In genomic region chr1:150164890-150165596, GRCm38 (mm10) we compare ENCODE assay signal across 8 mouse cellular contexts.
A peak's percentile ranks its signal among the peaks of the same experiment; 100 is the strongest.
DNase-seq lines count a peak whose midpoint lies in the region; ATAC-seq and TF ChIP-seq lines count a peak whose summit lies in the region.

No protein-coding gene starts in this region.

- H3K9ac ChIP-seq in limb, embryonic 13.5 days = no peak overlapping the region

- no peaks in the 10 kb centered on the region for H3K36me3 ChIP-seq in limb, embryonic 13.5 days
- H3K36me3 ChIP-seq in myocyte (ENCODE audit: control insufficient read depth, insufficient read depth) = no peaks in the 10 kb centered on the region

- intact Hi-C loops in gastrocnemius, adult 2 months (cut with DNase I) = no loop called here

- peak; percentile 91 for ATAC-seq in limb, embryonic 13.5 days (ENCODE audit: low FRiP score, low read depth)

- TF ChIP-seq CTCF in gastrocnemius, adult 2 months (IDR thresholded peaks at IDR 0.05) = no peak

- peak overlapping the region; percentile 52 for H3K4me2 ChIP-seq in limb, embryonic 13.5 days (replicated peaks)
- peak overlapping the region; percentile 88 for H3K4me2 ChIP-seq in myocyte (ENCODE audit: low read depth)

- no peaks in the 10 kb centered on the region for H3K9me3 ChIP-seq in limb, embryonic 13.5 days

- no peak for TF ChIP-seq POLR2A in myocyte (IDR thresholded peaks at IDR 0.05; ENCODE audit: insufficient read length, low read depth)

- no peak overlapping the region for H3ac ChIP-seq in myocyte (ENCODE audit: control insufficient read depth, insufficient read length)

- no peaks in the 10 kb centered on the region for H3K27me3 ChIP-seq in limb, embryonic 13.5 days
- no peaks in the 10 kb centered on the region for H3K27me3 ChIP-seq in myocyte (ENCODE audit: control insufficient read depth, insufficient read depth, insufficient read length)

- DNase-seq in gastrocnemius, adult 2 months = peak; percentile 26
- no peak for DNase-seq in gastrocnemius, adult 8-10 months (ENCODE audit: low spot score in 2 of 2)
- peak; percentile 87 for DNase-seq in 3T3-L1 (ENCODE audit: low read depth, low spot score)
- no peak for DNase-seq in left cerebral cortex, adult 18-20 months (ENCODE audit: low spot score in 2 of 2)
- DNase-seq in cerebellum, postnatal 25 days = no peak

- no peaks in the 10 kb centered on the region for H3K79me2 ChIP-seq in myocyte (ENCODE audit: control insufficient read depth, insufficient read depth)

- WGBS in limb, embryonic 13.5 days = 32% methylated on average over 17 of the region's 17 CpGs

- peak overlapping the region; percentile 75 for H3K27ac ChIP-seq in gastrocnemius, adult 2 months
- no peak overlapping the region for H3K27ac ChIP-seq in brown adipose tissue, adult 24 weeks (replicated peaks; ENCODE audit: low read depth, low read length)
- H3K27ac ChIP-seq in limb, embryonic 13.5 days = peak overlapping the region; percentile 66

- no peaks in the 10 kb centered on the region for H3K4me1 ChIP-seq in brown adipose tissue, adult 24 weeks (ENCODE audit: control insufficient read depth, insufficient read depth, insufficient read length, low read length)
- H3K4me1 ChIP-seq in limb, embryonic 13.5 days = no peaks in the 10 kb centered on the region

- peak overlapping the region; percentile 57 for H3K4me3 ChIP-seq in gastrocnemius, adult 2 months
- peak overlapping the region; percentile 19; the same call in 1 of the 2 replicates for H3K4me3 ChIP-seq in brown adipose tissue, adult 24 weeks (ENCODE audit: insufficient read depth, low read depth, low read length)
- H3K4me3 ChIP-seq in limb, embryonic 13.5 days = peak overlapping the region; percentile 24
- H3K4me3 ChIP-seq in myocyte = peak overlapping the region; percentile 17

TF ChIP-seq in myocyte, 11 proteins besides CTCF, POLR2A, EP300 and RAD21:
- TF ChIP-seq CEBPB (IDR thresholded peaks at IDR 0.05; ENCODE audit: insufficient read depth, poor library complexity, severe bottlenecking) (peak; percentile 75; the same call in 1 of the 2 replicates), MYOG (IDR thresholded peaks at IDR 0.05; ENCODE audit: control insufficient read depth in 1 of 3, insufficient read depth in 1 of 3, insufficient read length in 2 of 3, low read depth in 2 of 3) (no peak)

Comparison
In these comparisons a context has a peak if more than half of its experiments do, and no peak if none do; other contexts are left out.
1. DNase-seq: peak in gastrocnemius, adult 2 months (single experiment) and 3T3-L1 (single experiment); none in gastrocnemius, adult 8-10 months (0 of 2), left cerebral cortex, adult 18-20 months (0 of 2) and cerebellum, postnatal 25 days (0 of 2).
2. Peak in every context shown above with its lines, with median percentiles within 50 percentile points of each other: H3K4me3 ChIP-seq.